Mouse (Mus musculus) lung, postnatal 0 days (tissue): Measurements from ENCODE around the gene 1700003H04Rik.

Experiments
- CTCF ChIP-seq: IDR thresholded peaks from 2 replicates; pipeline ENCODE4 v1.5.1; 2016; ENCODE audit warnings: antibody characterized with exemption, mild to moderate bottlenecking
- EP300 ChIP-seq: IDR thresholded peaks from 2 replicates; pipeline ENCODE4 v1.6.1; 2016; ENCODE audit warnings: antibody characterized with exemption, mild to moderate bottlenecking, control low read depth

GRCm38 (mm10) chr3:124587534-124587933 is 6.6 kb upstream of the 1700003H04Rik start:
- TF ChIP-seq CTCF: peak; percentile 58
- TF ChIP-seq EP300: no peak
